Mouse (Mus musculus) stomach, postnatal 0 days (tissue): ENCODE results near the gene Rsbn1l.

Experiments used
- CTCF ChIP-seq: IDR thresholded peaks from 2 replicates; pipeline ENCODE4 v1.5.1; 2016; ENCODE audit warnings: antibody characterized with exemption, low read depth, mild to moderate bottlenecking, moderate library complexity
- EP300 ChIP-seq: optimal IDR thresholded peaks from 2 replicates; pipeline ENCODE3; 2016; ENCODE audit warnings: antibody characterized with exemption

DNA sequence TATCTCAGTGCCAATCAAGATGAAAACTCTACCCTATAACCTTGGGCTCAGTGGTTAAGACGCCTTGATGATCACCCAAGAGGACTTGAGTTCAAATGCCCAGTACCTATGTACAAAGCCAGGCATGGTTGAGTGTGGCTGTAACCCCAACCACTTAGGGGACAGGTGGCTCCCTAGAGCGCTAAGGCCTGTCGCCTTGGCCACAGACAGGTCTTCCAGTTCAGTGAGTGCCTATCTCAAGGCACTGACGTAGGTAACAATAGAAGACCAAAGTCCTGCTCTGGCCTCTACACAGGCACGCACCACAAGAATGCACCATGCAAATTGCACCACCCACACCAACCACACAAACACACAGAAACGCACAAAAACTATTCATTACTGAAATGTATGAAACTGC, 9.3 kb downstream of the Rsbn1l start:
- TF ChIP-seq CTCF: no peak
- TF ChIP-seq EP300: no peak
